Mouse (Mus musculus): ENCODE measurements around the gene Smco2. TPM values are rescaled to one million over a fixed set of nuclear protein-coding genes. Genes with fewer than 3 reads are reported as not detected.
A peak's percentile ranks its signal among the peaks of the same experiment; 100 is the strongest.

Smco2 gene
- polyA plus RNA-seq, 1 experiment from 2014 or later = not detected

- no peak overlapping the region for H3K4me2 ChIP-seq
- no peaks in the 10 kb centered on the region for H3K9me3 ChIP-seq
- no peak overlapping the region for H3K27ac ChIP-seq
- H3K4me3 ChIP-seq (replicated peaks) = no peak overlapping the region
- WGBS = 64% methylated on average over 7 of the region's 7 CpGs
- peaks cover 3% of the 10 kb centered on the region; the same call in 1 of the 2 replicates for H3K4me1 ChIP-seq
- H3K36me3 ChIP-seq = no peaks in the 10 kb centered on the region
- H3K9ac ChIP-seq = no peak overlapping the region
- no peaks in the 10 kb centered on the region for H3K27me3 ChIP-seq (replicated peaks)
- no peak for ATAC-seq (ENCODE audit: insufficient read depth, low FRiP score, low read depth)
Measured at GRCm38 (mm10) chr6:146837316-146837715, 12.6 kb upstream of the Smco2 start.

GRCm38 (mm10) chr6:146838366-146838765 lies 11.5 kb upstream of the Smco2 start:
- ATAC-seq (ENCODE audit: insufficient read depth, low FRiP score, low read depth) = no peak
- H3K27ac ChIP-seq = no peak overlapping the region
- 92% methylated on average over 5 of the region's 5 CpGs for WGBS
- H3K9ac ChIP-seq = no peak overlapping the region
- no peaks in the 10 kb centered on the region for H3K36me3 ChIP-seq
- H3K4me1 ChIP-seq = peaks cover 3% of the 10 kb centered on the region; the same call in 1 of the 2 replicates
- H3K9me3 ChIP-seq = no peaks in the 10 kb centered on the region
- H3K4me3 ChIP-seq (replicated peaks) = no peak overlapping the region
- no peaks in the 10 kb centered on the region for H3K27me3 ChIP-seq (replicated peaks)
- no peak overlapping the region for H3K4me2 ChIP-seq

- WGBS = 77% methylated on average over 4 of the region's 4 CpGs
- Histone ChIP-seq H3K36me3 (no peaks in the 10 kb centered on the region), H3K4me1 (peaks cover 3% of the 10 kb centered on the region; the same call in 1 of the 2 replicates), H3K9ac (no peak overlapping the region), H3K4me2 (no peak overlapping the region), H3K27ac (no peak overlapping the region), H3K9me3 (no peaks in the 10 kb centered on the region), H3K4me3 (replicated peaks) (no peak overlapping the region), H3K27me3 (replicated peaks) (no peaks in the 10 kb centered on the region)
- ATAC-seq (ENCODE audit: insufficient read depth, low FRiP score, low read depth) = no peak
Measured at GRCm38 (mm10) chr6:146838863-146839262, 11.0 kb upstream of the Smco2 start.

GRCm38 (mm10) chr6:146844867-146845266 lies 5.0 kb upstream of the Smco2 start:
- Histone ChIP-seq H3K4me3 (replicated peaks) (no peak overlapping the region), H3K9ac (no peak overlapping the region), H3K27ac (no peak overlapping the region), H3K4me2 (no peak overlapping the region), H3K36me3 (no peaks in the 10 kb centered on the region), H3K4me1 (no peaks in the 10 kb centered on the region), H3K27me3 (replicated peaks) (no peaks in the 10 kb centered on the region), H3K9me3 (no peaks in the 10 kb centered on the region)
- no peak for ATAC-seq (ENCODE audit: insufficient read depth, low FRiP score, low read depth)
- WGBS = 85% methylated on average over 6 of the region's 6 CpGs

GRCm38 (mm10) chr6:146845347-146845746 lies 4.6 kb upstream of the Smco2 start:
- Histone ChIP-seq H3K4me1 (no peaks in the 10 kb centered on the region), H3K36me3 (no peaks in the 10 kb centered on the region), H3K27ac (no peak overlapping the region), H3K4me3 (replicated peaks) (no peak overlapping the region), H3K9me3 (no peaks in the 10 kb centered on the region), H3K4me2 (no peak overlapping the region), H3K27me3 (replicated peaks) (no peaks in the 10 kb centered on the region), H3K9ac (no peak overlapping the region)
- WGBS = 82% methylated on average over 5 of the region's 5 CpGs
- ATAC-seq (ENCODE audit: insufficient read depth, low FRiP score, low read depth) = no peak

- H3K9ac ChIP-seq = no peak overlapping the region
- no peaks in the 10 kb centered on the region for H3K27me3 ChIP-seq (replicated peaks)
- no peaks in the 10 kb centered on the region for H3K4me1 ChIP-seq
- no peak overlapping the region for H3K4me3 ChIP-seq (replicated peaks)
- H3K9me3 ChIP-seq = no peaks in the 10 kb centered on the region
- H3K27ac ChIP-seq = no peak overlapping the region
- H3K36me3 ChIP-seq = no peaks in the 10 kb centered on the region
- WGBS = 63% methylated on average over 15 of the region's 15 CpGs
- no peak overlapping the region for H3K4me2 ChIP-seq
- ATAC-seq (ENCODE audit: insufficient read depth, low FRiP score, low read depth) = peak; percentile 28; the same call in 1 of the 2 replicates
Measured at GRCm38 (mm10) chr6:146845961-146846750, 3.7 kb upstream of the Smco2 start.

GRCm38 (mm10) chr6:146847402-146847801 lies 2.5 kb upstream of the Smco2 start:
- H3K9ac ChIP-seq = no peak overlapping the region
- H3K36me3 ChIP-seq = no peaks in the 10 kb centered on the region
- no peaks in the 10 kb centered on the region for H3K9me3 ChIP-seq
- no peak overlapping the region for H3K27ac ChIP-seq
- no peaks in the 10 kb centered on the region for H3K4me1 ChIP-seq
- 80% methylated on average over 3 of the region's 3 CpGs for WGBS
- no peak overlapping the region for H3K4me3 ChIP-seq (replicated peaks)
- H3K4me2 ChIP-seq = no peak overlapping the region
- ATAC-seq (ENCODE audit: insufficient read depth, low FRiP score, low read depth) = no peak
- H3K27me3 ChIP-seq (replicated peaks) = no peaks in the 10 kb centered on the region

GRCm38 (mm10) chr6:146848281-146848680 lies 1.6 kb upstream of the Smco2 start:
- Histone ChIP-seq H3K4me2 (no peak overlapping the region), H3K4me1 (no peaks in the 10 kb centered on the region), H3K27ac (no peak overlapping the region), H3K9me3 (no peaks in the 10 kb centered on the region), H3K9ac (no peak overlapping the region), H3K4me3 (replicated peaks) (no peak overlapping the region), H3K36me3 (no peaks in the 10 kb centered on the region), H3K27me3 (replicated peaks) (no peaks in the 10 kb centered on the region)
- no peak for ATAC-seq (ENCODE audit: insufficient read depth, low FRiP score, low read depth)
- WGBS = 78% methylated on average over 3 of the region's 3 CpGs

- ATAC-seq (ENCODE audit: insufficient read depth, low FRiP score, low read depth) = no peak
- WGBS = 64% methylated on average over 3 of the region's 3 CpGs
- no peaks in the 10 kb centered on the region for H3K4me1 ChIP-seq
Measured at GRCm38 (mm10) chr6:146851916-146852315, 2.0 kb downstream of the Smco2 start.

GRCm38 (mm10) chr6:146852739-146853138 lies 2.8 kb downstream of the Smco2 start:
- 56% methylated on average over 4 of the region's 4 CpGs for WGBS
- H3K9me3 ChIP-seq = no peaks in the 10 kb centered on the region
- no peaks in the 10 kb centered on the region for H3K36me3 ChIP-seq
- peak; percentile 25; the same call in 1 of the 2 replicates for ATAC-seq (ENCODE audit: insufficient read depth, low FRiP score, low read depth)
- H3K27ac ChIP-seq = no peak overlapping the region
- no peak overlapping the region for H3K4me2 ChIP-seq
- H3K4me3 ChIP-seq (replicated peaks) = no peak overlapping the region
- no peak overlapping the region for H3K9ac ChIP-seq
- no peaks in the 10 kb centered on the region for H3K4me1 ChIP-seq
- no peaks in the 10 kb centered on the region for H3K27me3 ChIP-seq (replicated peaks)

More at GRCm38 (mm10) chr6:146851916-146852315, 2.0 kb downstream of the Smco2 start:
- no peaks in the 10 kb centered on the region for H3K9me3 ChIP-seq
- no peak overlapping the region for H3K4me3 ChIP-seq (replicated peaks)
- H3K36me3 ChIP-seq = no peaks in the 10 kb centered on the region
- H3K27ac ChIP-seq = no peak overlapping the region
- H3K4me2 ChIP-seq = no peak overlapping the region
- no peaks in the 10 kb centered on the region for H3K27me3 ChIP-seq (replicated peaks)
- no peak overlapping the region for H3K9ac ChIP-seq

GRCm38 (mm10) chr6:146855185-146855584 lies 5.3 kb downstream of the Smco2 start:
- H3K27ac ChIP-seq = no peak overlapping the region
- H3K27me3 ChIP-seq (replicated peaks) = no peaks in the 10 kb centered on the region
- ATAC-seq (ENCODE audit: insufficient read depth, low FRiP score, low read depth) = 0 out of 2 replicates have a peak, but pooled peaks have one; percentile 63
- H3K4me3 ChIP-seq (replicated peaks) = no peak overlapping the region
- H3K9me3 ChIP-seq = no peaks in the 10 kb centered on the region
- H3K9ac ChIP-seq = no peak overlapping the region
- H3K4me1 ChIP-seq = no peaks in the 10 kb centered on the region
- no peaks in the 10 kb centered on the region for H3K36me3 ChIP-seq
- H3K4me2 ChIP-seq = no peak overlapping the region
- WGBS = 91% methylated on average over 9 of the region's 9 CpGs

- no peaks in the 10 kb centered on the region for H3K9me3 ChIP-seq
Measured at GRCm38 (mm10) chr6:146857386-146857785, 7.5 kb downstream of the Smco2 start.

More at GRCm38 (mm10) chr6:146857386-146857785, 7.5 kb downstream of the Smco2 start:
- Histone ChIP-seq H3K4me2 (no peak overlapping the region), H3K36me3 (no peaks in the 10 kb centered on the region), H3K4me3 (replicated peaks) (no peak overlapping the region), H3K4me1 (no peaks in the 10 kb centered on the region), H3K27me3 (replicated peaks) (no peaks in the 10 kb centered on the region), H3K27ac (no peak overlapping the region), H3K9ac (no peak overlapping the region)
- no peak for ATAC-seq (ENCODE audit: insufficient read depth, low FRiP score, low read depth)
- WGBS = 93% methylated on average over 2 of the region's 2 CpGs
